Mouse (Mus musculus): ENCODE results near the gene Zmynd11. TPM values are rescaled to one million over a fixed set of nuclear protein-coding genes. Genes with fewer than 3 reads are reported as not detected.

The Zmynd11 gene
- total and polyA plus RNA-seq, 2 experiments from 2014 or later = 104 to 127 TPM

DNA sequence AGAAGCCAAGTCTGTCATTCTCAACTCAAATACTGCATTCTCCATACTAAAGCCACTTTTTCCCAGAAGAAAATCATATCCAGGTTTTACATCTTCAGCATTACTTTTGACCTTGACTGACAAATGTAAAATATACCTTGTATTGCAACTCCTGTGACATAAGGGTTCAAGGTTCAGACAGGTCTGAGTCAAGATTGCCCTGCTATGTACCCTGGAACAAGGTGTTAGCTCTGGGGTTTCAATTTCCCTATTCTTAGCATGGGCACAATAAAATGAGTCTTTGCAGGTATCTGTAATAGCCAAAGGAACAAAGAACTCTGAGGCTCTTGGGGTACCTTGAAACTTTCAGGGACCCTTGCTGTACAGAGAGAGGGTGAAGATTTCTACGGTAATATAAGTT, 115.2 kb downstream of the Zmynd11 start:
- WGBS = 84% methylated on average over 1 of the region's 1 CpGs
- ATAC-seq = no peak
- no peak for DNase-seq (ENCODE audit: low spot score)

DNA sequence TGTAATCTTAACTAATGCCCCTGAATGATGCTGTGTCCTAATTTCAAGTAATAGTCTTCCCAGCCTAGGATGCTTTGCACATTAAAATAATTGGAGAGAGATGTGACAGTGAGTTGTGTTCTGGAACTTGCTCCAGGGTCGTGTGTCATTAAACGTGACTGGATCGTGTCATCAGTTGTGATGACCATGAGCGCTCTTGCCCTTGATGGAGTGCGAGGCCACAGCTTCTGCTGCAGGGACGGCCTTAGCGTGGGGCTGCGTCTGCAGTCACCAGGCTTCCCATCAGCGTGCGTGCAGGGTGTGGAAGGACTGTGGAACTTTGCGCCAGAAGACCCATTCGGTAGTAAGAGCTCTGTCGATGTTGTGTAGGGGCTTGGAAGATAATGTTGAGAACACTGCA, 116.4 kb downstream of the Zmynd11 start:
- Histone ChIP-seq H3K4me1 (ENCODE audit: insufficient read depth, low read length) (no peaks in the 10 kb centered on the region), H3K9ac (replicated peaks; ENCODE audit: low read length) (no peak overlapping the region), H3K4me3 (ENCODE audit: low read length) (no peak overlapping the region), H3K36me3 (ENCODE audit: insufficient read depth, low read length) (no peaks in the 10 kb centered on the region), H3K9me3 (ENCODE audit: low read length) (no peaks in the 10 kb centered on the region), H3K27me3 (ENCODE audit: insufficient read depth, low read length) (no peaks in the 10 kb centered on the region), H3K27ac (no peak overlapping the region), H3K4me2 (ENCODE audit: low read depth, low read length) (no peak overlapping the region)
- ATAC-seq (no peak), DNase-seq (ENCODE audit: low spot score) (no peak)
- 94% methylated on average over 13 of the region's 13 CpGs for WGBS
- TF ChIP-seq CTCF (IDR thresholded peaks at IDR 0.05; ENCODE audit: low read depth) = no peak

More for the DNA sequence above, 115.2 kb downstream of the Zmynd11 start:
- Histone ChIP-seq H3K27ac (no peak overlapping the region), H3K36me3 (ENCODE audit: insufficient read depth, low read length) (no peaks in the 10 kb centered on the region), H3K9ac (replicated peaks; ENCODE audit: low read length) (no peak overlapping the region), H3K9me3 (ENCODE audit: low read length) (no peaks in the 10 kb centered on the region), H3K4me1 (ENCODE audit: insufficient read depth, low read length) (no peaks in the 10 kb centered on the region), H3K27me3 (ENCODE audit: insufficient read depth, low read length) (no peaks in the 10 kb centered on the region), H3K4me3 (ENCODE audit: low read length) (no peak overlapping the region), H3K4me2 (ENCODE audit: low read depth, low read length) (no peak overlapping the region)
- no peak for TF ChIP-seq CTCF (IDR thresholded peaks at IDR 0.05; ENCODE audit: low read depth)

DNA sequence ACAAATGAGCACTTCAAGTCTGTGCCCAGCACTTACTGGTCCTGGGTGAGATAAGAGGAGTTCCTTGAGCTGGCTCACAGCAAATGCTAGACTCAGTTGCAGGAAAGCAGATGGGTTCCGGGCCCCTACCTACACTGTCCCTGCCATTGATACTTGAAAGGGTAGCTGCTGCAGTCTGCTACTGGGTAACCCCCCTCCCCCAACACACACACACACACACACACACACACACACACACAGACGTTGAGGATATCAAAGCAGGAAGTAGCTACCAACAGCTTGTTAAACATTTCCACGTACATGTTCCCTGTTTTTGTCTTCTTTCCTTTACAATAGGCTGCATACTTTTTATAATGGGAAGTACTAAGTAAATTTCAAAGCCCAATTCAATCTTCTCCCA, 127.2 kb downstream of the Zmynd11 start:
- Histone ChIP-seq H3K9me3 (ENCODE audit: low read length) (no peaks in the 10 kb centered on the region), H3K27me3 (ENCODE audit: insufficient read depth, low read length) (no peaks in the 10 kb centered on the region), H3K4me3 (ENCODE audit: low read length) (no peak overlapping the region), H3K4me1 (ENCODE audit: insufficient read depth, low read length) (no peaks in the 10 kb centered on the region), H3K36me3 (ENCODE audit: insufficient read depth, low read length) (no peaks in the 10 kb centered on the region), H3K4me2 (ENCODE audit: low read depth, low read length) (no peak overlapping the region), H3K9ac (replicated peaks; ENCODE audit: low read length) (no peak overlapping the region), H3K27ac (no peak overlapping the region)
- 62% methylated on average over 3 of the region's 3 CpGs for WGBS
- DNase-seq (ENCODE audit: low spot score) (no peak), ATAC-seq (no peak)
- TF ChIP-seq CTCF (IDR thresholded peaks at IDR 0.05; ENCODE audit: low read depth) = no peak

DNA sequence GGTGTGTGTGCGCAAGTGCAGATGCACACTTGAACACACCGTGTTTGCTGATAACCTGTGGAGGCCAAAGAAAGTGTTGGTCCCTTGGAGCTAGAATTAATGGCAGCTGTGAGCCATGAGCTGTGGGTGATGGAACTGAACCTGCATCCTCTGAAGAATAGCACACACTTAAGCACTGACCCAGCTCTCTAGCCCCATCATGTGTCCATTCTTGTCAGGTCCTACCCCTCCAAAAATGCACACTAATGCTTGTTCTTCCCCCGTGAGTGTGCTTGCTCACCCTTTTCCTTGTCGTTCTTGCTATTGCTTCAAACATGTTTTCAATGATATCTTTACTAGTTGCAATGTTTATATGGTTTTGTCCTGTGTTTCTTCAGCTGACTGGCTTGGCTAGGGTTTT, 128.6 kb downstream of the Zmynd11 start:
- no peak overlapping the region for H3K4me2 ChIP-seq (ENCODE audit: low read depth, low read length)
- DNase-seq (ENCODE audit: low spot score) = peak; percentile 48
- H3K4me1 ChIP-seq (ENCODE audit: insufficient read depth, low read length) = no peaks in the 10 kb centered on the region
- TF ChIP-seq CTCF (IDR thresholded peaks at IDR 0.05; ENCODE audit: low read depth) = peak; percentile 67
- no peaks in the 10 kb centered on the region for H3K9me3 ChIP-seq (ENCODE audit: low read length)
- no peak overlapping the region for H3K9ac ChIP-seq (replicated peaks; ENCODE audit: low read length)
- no peak overlapping the region for H3K4me3 ChIP-seq (ENCODE audit: low read length)
- H3K27ac ChIP-seq = no peak overlapping the region
- H3K27me3 ChIP-seq (ENCODE audit: insufficient read depth, low read length) = no peaks in the 10 kb centered on the region
- 60% methylated on average over 4 of the region's 4 CpGs for WGBS
- H3K36me3 ChIP-seq (ENCODE audit: insufficient read depth, low read length) = no peaks in the 10 kb centered on the region
- ATAC-seq = peak; percentile 75

DNA sequence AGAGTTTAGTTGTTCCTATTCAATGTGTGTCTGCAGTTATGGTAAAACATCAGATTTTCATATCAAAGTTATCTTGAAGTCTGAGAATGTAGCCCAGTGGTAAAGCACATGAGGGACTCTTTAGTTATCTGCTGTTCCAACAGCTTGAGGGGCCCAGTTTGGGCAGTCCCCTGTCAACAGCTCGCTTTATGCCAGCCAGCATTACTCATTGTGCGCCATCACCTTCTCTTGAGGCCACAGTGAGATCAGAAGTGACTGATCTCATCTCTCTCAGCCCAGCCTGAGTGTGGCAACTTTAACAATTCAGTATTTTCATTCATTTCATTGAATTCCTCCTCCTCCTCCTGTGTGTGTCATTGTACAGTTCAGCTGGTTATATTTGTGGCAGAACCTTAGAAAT, 129.2 kb downstream of the Zmynd11 start:
- H3K9ac ChIP-seq (replicated peaks; ENCODE audit: low read length) = no peak overlapping the region
- TF ChIP-seq CTCF (IDR thresholded peaks at IDR 0.05; ENCODE audit: low read depth) = no peak
- 94% methylated on average over 2 of the region's 2 CpGs for WGBS
- H3K36me3 ChIP-seq (ENCODE audit: insufficient read depth, low read length) = no peaks in the 10 kb centered on the region
- H3K27me3 ChIP-seq (ENCODE audit: insufficient read depth, low read length) = no peaks in the 10 kb centered on the region
- ATAC-seq = no peak
- H3K27ac ChIP-seq = no peak overlapping the region
- no peaks in the 10 kb centered on the region for H3K9me3 ChIP-seq (ENCODE audit: low read length)
- H3K4me3 ChIP-seq (ENCODE audit: low read length) = no peak overlapping the region
- H3K4me1 ChIP-seq (ENCODE audit: insufficient read depth, low read length) = no peaks in the 10 kb centered on the region
- H3K4me2 ChIP-seq (ENCODE audit: low read depth, low read length) = no peak overlapping the region
- no peak for DNase-seq (ENCODE audit: low spot score)
